In genomic region chr3:141735285-141735684, GRCm38 (mm10) we compare ENCODE assay signal across 25 mouse cellular contexts.
"Had no signal": no experiment of that assay in that cellular context is flagged by ENCODE, and none has a peak within 500 bp of the region (broad histone marks: within the 10 kb centered on the region; RNA-seq: fewer than 3 reads in every experiment).

No protein-coding gene starts in this region.

- ATAC-seq: hindbrain, embryonic 16.5 days; inflammation-experienced regulatory T-cells, adult 6 months; intestine, embryonic 15.5 days; intestine, postnatal 0 days; liver, embryonic 12.5 days had no signal

- H3K27ac ChIP-seq: gastrocnemius, adult 2 months; heart, embryonic 10.5 days; hindbrain, embryonic 10.5 days; hindbrain, embryonic 12.5 days; hindbrain, embryonic 14.5 days; intestine, embryonic 15.5 days; limb, embryonic 13.5 days; limb, embryonic 15.5 days; liver, embryonic 12.5 days had no signal

- H3K36me3 ChIP-seq: heart, embryonic 10.5 days; heart, embryonic 12.5 days; hindbrain, embryonic 12.5 days; intestine, embryonic 15.5 days; limb, embryonic 15.5 days; liver, embryonic 12.5 days had no signal

- H3K9me3 ChIP-seq: heart, embryonic 10.5 days; heart, embryonic 12.5 days; hindbrain, embryonic 10.5 days; hindbrain, embryonic 12.5 days; intestine, embryonic 15.5 days; limb, embryonic 13.5 days; limb, embryonic 15.5 days; liver, embryonic 12.5 days had no signal

- H3K4me3 ChIP-seq: gastrocnemius, adult 2 months; heart, embryonic 10.5 days; heart, embryonic 12.5 days; hindbrain, embryonic 10.5 days; hindbrain, embryonic 12.5 days; intestine, embryonic 15.5 days; limb, embryonic 13.5 days; limb, embryonic 15.5 days; liver, embryonic 12.5 days had no signal

- H3K27me3 ChIP-seq: heart, embryonic 12.5 days; hindbrain, embryonic 12.5 days; intestine, embryonic 15.5 days; limb, embryonic 13.5 days; limb, embryonic 15.5 days; liver, embryonic 12.5 days had no signal

- H3K4me1 ChIP-seq: heart, embryonic 10.5 days; heart, embryonic 12.5 days; hindbrain, embryonic 10.5 days; hindbrain, embryonic 12.5 days; intestine, embryonic 15.5 days; limb, embryonic 13.5 days; limb, embryonic 15.5 days; liver, embryonic 12.5 days had no signal

- DNase-seq: gastrocnemius, adult 2 months; gastrocnemius, postnatal 10 days; gastrocnemius, postnatal 25 days; heart, adult 18-20 months; heart, postnatal 10 days; heart, postnatal 4 days; kidney, adult 18-20 months; kidney, adult 8-10 months; kidney, postnatal 10 days; kidney, postnatal 25 days; layer of hippocampus, adult 9-11 months; layer of hippocampus, postnatal 36 days; left cerebral cortex, postnatal 4 days had no signal

- H3K4me2 ChIP-seq: heart, embryonic 12.5 days; hindbrain, embryonic 12.5 days; hindbrain, embryonic 14.5 days; intestine, embryonic 15.5 days; limb, embryonic 13.5 days; limb, embryonic 15.5 days; liver, embryonic 12.5 days had no signal

- H3K9ac ChIP-seq: heart, embryonic 12.5 days; hindbrain, embryonic 12.5 days; hindbrain, embryonic 14.5 days; intestine, embryonic 15.5 days; limb, embryonic 13.5 days; limb, embryonic 15.5 days; liver, embryonic 12.5 days had no signal
